24 mouse cellular contexts compared by ENCODE assay signal in genomic region chr16:39191861-39192260, GRCm38 (mm10).
DNase-seq lines count a peak whose midpoint lies in the region; ATAC-seq and TF ChIP-seq lines count a peak whose summit lies in the region.
"Had no signal": no experiment of that assay in that cellular context is flagged by ENCODE, and none has a peak within 500 bp of the region (broad histone marks: within the 10 kb centered on the region; RNA-seq: fewer than 3 reads in every experiment).

No protein-coding gene starts in this region.

- TF ChIP-seq CTCF in layer of hippocampus, adult 2 months (conservative IDR thresholded peaks at IDR 0.05) = no peak

- peak; percentile 9 for DNase-seq in cerebellum, adult 11-12 months
- DNase-seq in cerebellum, postnatal 4 days (ENCODE audit: low spot score in 2 of 2) = no peak
- no peak for DNase-seq in frontal cortex, postnatal 14 days (ENCODE audit: low spot score in 2 of 2)
- no peak for DNase-seq in layer of hippocampus, adult 2 months (ENCODE audit: low spot score in 2 of 2)
- no peak for DNase-seq in layer of hippocampus, adult 18-20 months (ENCODE audit: low spot score in 2 of 2)
- DNase-seq in brain, adult 2 months (ENCODE audit: low read depth, low spot score) = peak; percentile 50
- no peak for DNase-seq in spleen, postnatal 14 days (ENCODE audit: low spot score in 2 of 2)
- DNase-seq: adrenal gland, adult 8-10 months; adrenal gland, postnatal 14 days; adrenal gland, postnatal 36 days; B cell, adult 2 months; cerebellum, adult 11 months; embryo, embryonic 11 days had no signal

- peak overlapping the region; percentile 36; the same call in 1 of the 2 replicates for H3K27ac ChIP-seq in layer of hippocampus, adult 2 months
- H3K27ac ChIP-seq: embryonic facial prominence, embryonic 13.5 days; embryonic facial prominence, embryonic 15.5 days; forebrain, embryonic 10.5 days; forebrain, embryonic 12.5 days had no signal

- H3K4me3 ChIP-seq in layer of hippocampus, adult 2 months = no peak overlapping the region
- H3K4me3 ChIP-seq: embryonic facial prominence, embryonic 13.5 days; embryonic facial prominence, embryonic 15.5 days; erythroblast, embryonic 14.5 days; forebrain, embryonic 10.5 days; forebrain, embryonic 12.5 days had no signal

- peak; percentile 87 for ATAC-seq in frontal cortex, adult (ENCODE audit: low TSS enrichment)
- ATAC-seq: activated CD4-positive, CD25-positive, alpha-beta regulatory T cell, adult 4 months; CD4-positive, CD25-positive, alpha-beta regulatory T cell, adult 4 months; forebrain, embryonic 14.5 days; forebrain, embryonic 16.5 days; Patski had no signal

Comparison
In these comparisons a context has a peak if more than half of its experiments do, and no peak if none do; other contexts are left out.
1. DNase-seq: peak in cerebellum, adult 11-12 months (single experiment) and brain, adult 2 months (single experiment); none in cerebellum, postnatal 4 days (0 of 2), frontal cortex, postnatal 14 days (0 of 2), layer of hippocampus, adult 2 months (0 of 2), layer of hippocampus, adult 18-20 months (0 of 2) and spleen, postnatal 14 days (0 of 2).